Mouse (Mus musculus): ENCODE data around the gene Xirp1.

DNA sequence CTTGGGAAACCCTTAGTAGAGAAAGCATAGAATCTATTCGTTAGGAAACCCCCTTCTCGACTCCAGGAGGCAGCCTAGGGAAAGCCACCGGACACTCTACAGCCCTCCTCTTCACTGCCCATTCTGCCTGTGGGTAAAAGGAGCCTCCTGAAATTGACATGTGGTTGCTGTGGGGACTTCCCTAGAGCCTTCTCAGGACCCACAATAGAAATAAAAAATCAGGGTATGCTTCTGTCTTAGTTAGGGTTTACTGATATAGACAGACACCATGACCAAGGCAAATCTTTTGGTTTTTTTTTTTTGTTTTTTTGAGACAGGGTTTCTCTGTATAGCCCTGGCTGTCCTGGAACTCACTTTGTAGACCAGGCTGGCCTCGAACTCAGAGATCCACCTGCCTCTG is 27.3 kb downstream of the Xirp1 start:
- no peak for TF ChIP-seq CTCF (IDR thresholded peaks at IDR 0.05; ENCODE audit: low read depth, low read length)
- TF ChIP-seq POLR2A (IDR thresholded peaks at IDR 0.05; ENCODE audit: extremely low read depth, insufficient read depth, low read length) = no peak
